Comparison of ENCODE assay signal across 20 mouse cellular contexts in the genomic region with DNA sequence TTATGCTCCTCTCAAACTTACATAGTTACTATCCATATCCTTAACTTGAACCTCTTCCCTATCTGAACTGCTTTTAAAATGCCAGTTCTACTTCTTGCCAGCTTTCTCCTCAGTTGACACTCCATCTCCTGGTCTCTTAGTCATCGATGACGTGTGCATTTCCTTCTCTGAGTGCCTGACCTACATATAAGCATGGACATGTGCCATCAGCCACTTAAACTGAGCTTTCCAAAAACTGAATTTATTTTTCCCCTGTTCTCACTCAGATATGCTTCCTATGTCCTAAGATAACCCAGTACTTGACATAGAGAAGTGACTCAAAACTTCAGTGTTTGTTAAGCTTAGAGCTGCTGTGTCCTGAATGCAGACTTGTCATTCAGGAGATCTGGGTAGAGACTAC.
DNase-seq lines count a peak whose midpoint lies in the region; ATAC-seq and TF ChIP-seq lines count a peak whose summit lies in the region.
"Had no signal": no experiment of that assay in that cellular context is flagged by ENCODE, and none has a peak within 500 bp of the region (broad histone marks: within the 10 kb centered on the region; RNA-seq: fewer than 3 reads in every experiment).

No protein-coding gene starts in this region.

- peak; percentile 2 for DNase-seq in adrenal gland, adult 8-10 months
- no peak for DNase-seq in adrenal gland, postnatal 10 days
- DNase-seq in heart, postnatal 4 days = peak; percentile 11
- peak; percentile 1 for DNase-seq in lung, postnatal 36 days
- no peak for DNase-seq in lung, adult 2 months
- DNase-seq in telencephalon, adult 2 months (ENCODE audit: low read depth, low spot score) = peak; percentile 62
- DNase-seq in kidney, adult 2 months = no peak
- DNase-seq: B cell, adult 2 months; gastrocnemius, adult 2 months; heart, adult 11 months; heart, postnatal 36 days; kidney, adult 8-10 months; kidney, postnatal 4 days; midbrain, embryonic 14.5 days; thymus, postnatal 36 days had no signal

- no peak for ATAC-seq in heart, embryonic 11.5 days (replicated peaks; ENCODE audit: insufficient number of reproducible peaks, low FRiP score, low TSS enrichment)
- ATAC-seq: forebrain, embryonic 15.5 days had no signal

- H3K9me3 ChIP-seq in heart, embryonic 11.5 days (replicated peaks; ENCODE audit: control insufficient read depth, low read length) = no peaks in the 10 kb centered on the region
- H3K9me3 ChIP-seq: forebrain, embryonic 15.5 days; limb, embryonic 15.5 days had no signal

- TF ChIP-seq POLR2A in lung, adult 2 months (IDR thresholded peaks at IDR 0.05; ENCODE audit: borderline replicate concordance, extremely low read depth, low read depth, low read length) = no peak
- TF ChIP-seq POLR2A in kidney, adult 2 months (IDR thresholded peaks at IDR 0.05; ENCODE audit: low read depth, low read length) = no peak

- no peak overlapping the region for H3K9ac ChIP-seq in heart, embryonic 11.5 days (ENCODE audit: low read depth, low read length)
- H3K9ac ChIP-seq: forebrain, embryonic 15.5 days; limb, embryonic 15.5 days had no signal

- no peaks in the 10 kb centered on the region for H3K27me3 ChIP-seq in heart, embryonic 11.5 days (ENCODE audit: control insufficient read depth, insufficient read depth, low read length)
- no peaks in the 10 kb centered on the region for H3K27me3 ChIP-seq in kidney, adult 2 months (replicated peaks; ENCODE audit: control insufficient read depth, insufficient read depth, low read length)
- H3K27me3 ChIP-seq: forebrain, embryonic 15.5 days; limb, embryonic 15.5 days had no signal

- H3K36me3 ChIP-seq in heart, embryonic 11.5 days (ENCODE audit: control insufficient read depth, insufficient read depth, low read length) = no peaks in the 10 kb centered on the region
- H3K36me3 ChIP-seq in kidney, adult 2 months (ENCODE audit: control insufficient read depth, insufficient read depth, low read length) = no peaks in the 10 kb centered on the region
- H3K36me3 ChIP-seq: forebrain, embryonic 15.5 days; limb, embryonic 15.5 days had no signal

- no peak overlapping the region for H3K27ac ChIP-seq in heart, embryonic 11.5 days (ENCODE audit: low read depth, low read length)
- no peak overlapping the region for H3K27ac ChIP-seq in kidney, adult 2 months (ENCODE audit: insufficient read depth, low read depth, low read length)
- H3K27ac ChIP-seq: forebrain, embryonic 15.5 days; gastrocnemius, adult 2 months; limb, embryonic 15.5 days; macrophage; stomach, postnatal 0 days had no signal

- TF ChIP-seq CTCF in lung, adult 2 months (IDR thresholded peaks at IDR 0.05; ENCODE audit: insufficient read depth, low read length) = no peak
- no peak for TF ChIP-seq CTCF in kidney, adult 2 months (conservative IDR thresholded peaks at IDR 0.05; ENCODE audit: insufficient read depth, insufficient read length, low read depth, low read length)

- no peak overlapping the region for H3K4me3 ChIP-seq in heart, embryonic 11.5 days (ENCODE audit: low read depth, low read length)
- H3K4me3 ChIP-seq in lung, adult 2 months (replicated peaks; ENCODE audit: extremely low read depth, low read depth, low read length) = no peak overlapping the region
- no peak overlapping the region for H3K4me3 ChIP-seq in kidney, adult 2 months (ENCODE audit: insufficient read depth, low read depth, low read length)
- H3K4me3 ChIP-seq: forebrain, embryonic 15.5 days; gastrocnemius, adult 2 months; limb, embryonic 15.5 days had no signal

- no peak overlapping the region for H3K4me2 ChIP-seq in heart, embryonic 11.5 days
- H3K4me2 ChIP-seq: forebrain, embryonic 15.5 days; limb, embryonic 15.5 days had no signal

- 51% methylated on average over 2 of the region's 2 CpGs for WGBS in heart, embryonic 11.5 days (ENCODE audit: insufficient replicate concordance)
- 39% methylated on average over 2 of the region's 2 CpGs for WGBS in lung, adult 2 months
- 68% methylated on average over 2 of the region's 2 CpGs for WGBS in kidney, adult 2 months

- H3K4me1 ChIP-seq in heart, embryonic 11.5 days (ENCODE audit: control insufficient read depth, insufficient read depth, low read length) = no peaks in the 10 kb centered on the region
- H3K4me1 ChIP-seq in lung, adult 2 months (ENCODE audit: control insufficient read depth, insufficient read depth, low read length) = no peaks in the 10 kb centered on the region
- no peaks in the 10 kb centered on the region for H3K4me1 ChIP-seq in kidney, adult 2 months (ENCODE audit: control insufficient read depth, insufficient read depth, low read length)
- H3K4me1 ChIP-seq: forebrain, embryonic 15.5 days; limb, embryonic 15.5 days had no signal

Comparison
In these comparisons a context has a peak if more than half of its experiments do, and no peak if none do; other contexts are left out.
1. DNase-seq: peak in adrenal gland, adult 8-10 months (single experiment), heart, postnatal 4 days (single experiment), lung, postnatal 36 days (single experiment) and telencephalon, adult 2 months (single experiment); none in adrenal gland, postnatal 10 days (single experiment), lung, adult 2 months (single experiment) and kidney, adult 2 months (single experiment).